Mouse (Mus musculus) megakaryocyte-erythroid progenitor cell, adult 5-6 weeks (primary cell): Measurements from ENCODE around the gene Tet1. TPM values are rescaled to one million over a fixed set of nuclear protein-coding genes. Genes with fewer than 3 reads are reported as not detected.
A peak's percentile ranks its signal among the peaks of the same experiment; 100 is the strongest.
"Not testable (repeated sequence)": the region's sequence is repeated elsewhere in the genome, so short reads cannot be mapped to it uniquely, and the experiment has no call there.

Source experiments
- ATAC-seq: replicated peaks from 2 replicates; pipeline ENCODE4 v1.8.0; 2016; ENCODE audit warnings: mild to moderate bottlenecking, inconsistent platforms; ENCODE audit not compliant: severe bottlenecking, poor library complexity, low FRiP score, low TSS enrichment
- total RNA-seq, 2 experiments: library from RNA; stranded (forward) in 1 of 2; stranded (reverse) in 1 of 2; fragments of 200-1000, 215-1000 nt in 1 of 2; fragments of >200 nt in 1 of 2; fragmentation: Nextera tagmentation in 1 of 2; gene quantifications; 2 replicates each; pipeline ENCODE4 v1.2.3; 2014 to 2017

Tet1 gene
- total RNA-seq (2014; fragmentation: Nextera tagmentation) (15.2 and 15.8 TPM in 2 replicates), total RNA-seq (2017) (5.0 and 11.6 TPM in 2 replicates)

GRCm38 (mm10) chr10:62908896-62909295 lies at the start of gene Tet1:
TSS of gene Tet1 (minus strand) at chr10:62908996.
- not testable (repeated sequence) for ATAC-seq

DNA sequence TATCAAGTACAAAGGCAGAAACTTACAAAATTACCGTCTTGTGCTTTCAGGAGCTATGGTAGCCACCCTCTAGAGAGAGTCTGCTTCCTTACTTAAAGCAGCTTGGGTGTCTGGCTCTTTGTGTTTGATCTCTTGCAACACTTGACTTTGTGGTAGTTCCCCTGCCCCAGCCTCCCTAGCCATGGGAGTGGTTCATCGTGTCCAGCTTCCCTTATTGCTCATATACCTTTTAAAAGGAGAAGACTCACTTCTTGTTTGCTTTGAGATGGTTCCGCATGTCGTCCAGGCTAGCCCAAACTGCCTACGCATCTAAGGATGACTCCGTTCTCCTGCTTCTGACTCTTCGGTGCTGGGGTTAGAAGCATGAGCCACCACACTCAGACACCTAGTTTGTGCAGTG lies 39.8 kb upstream of the Tet1 start:
- no peak for ATAC-seq

DNA sequence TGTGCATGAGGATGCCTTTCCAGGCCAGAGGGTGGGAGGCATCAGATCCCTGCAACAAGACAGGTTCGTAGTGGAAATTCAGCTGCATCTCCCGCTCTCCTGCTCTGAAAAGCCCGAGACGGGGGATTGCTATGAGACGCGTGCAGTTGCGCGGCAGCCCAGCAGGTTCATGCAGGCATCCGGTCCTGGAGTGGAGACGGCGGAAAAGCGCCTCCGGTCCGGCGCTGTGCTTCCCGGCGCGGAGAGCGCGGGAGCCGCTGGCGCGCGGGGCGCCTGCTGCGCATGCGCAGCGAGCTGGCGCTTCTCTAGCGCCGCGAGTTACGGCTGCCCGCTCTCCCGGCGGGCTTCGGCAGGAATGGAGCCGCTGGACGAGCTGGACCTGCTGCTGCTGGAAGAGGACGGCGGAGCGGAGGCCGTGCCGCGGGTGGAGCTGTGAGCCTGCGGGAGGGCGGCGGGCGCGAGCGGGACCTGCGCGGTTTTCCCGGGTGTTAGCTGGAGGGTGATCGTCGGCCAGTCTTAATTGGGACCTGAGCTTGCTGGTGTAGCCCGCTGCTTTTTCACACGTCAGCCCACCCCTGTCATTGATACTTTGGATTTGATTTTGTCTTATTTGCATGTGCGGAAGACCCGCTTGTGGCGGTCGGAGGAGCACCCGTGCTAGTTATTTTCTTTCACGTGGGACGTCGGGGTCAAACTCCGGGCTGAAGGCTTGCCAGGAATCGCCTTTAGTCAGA lies 38.1 kb upstream of the Tet1 start, which contains the start of gene Dna2:
Gene Dna2, plus strand, starts transcription at position 289 of the 734 bp plus-strand sequence.
- peak; percentile 87 for ATAC-seq

DNA sequence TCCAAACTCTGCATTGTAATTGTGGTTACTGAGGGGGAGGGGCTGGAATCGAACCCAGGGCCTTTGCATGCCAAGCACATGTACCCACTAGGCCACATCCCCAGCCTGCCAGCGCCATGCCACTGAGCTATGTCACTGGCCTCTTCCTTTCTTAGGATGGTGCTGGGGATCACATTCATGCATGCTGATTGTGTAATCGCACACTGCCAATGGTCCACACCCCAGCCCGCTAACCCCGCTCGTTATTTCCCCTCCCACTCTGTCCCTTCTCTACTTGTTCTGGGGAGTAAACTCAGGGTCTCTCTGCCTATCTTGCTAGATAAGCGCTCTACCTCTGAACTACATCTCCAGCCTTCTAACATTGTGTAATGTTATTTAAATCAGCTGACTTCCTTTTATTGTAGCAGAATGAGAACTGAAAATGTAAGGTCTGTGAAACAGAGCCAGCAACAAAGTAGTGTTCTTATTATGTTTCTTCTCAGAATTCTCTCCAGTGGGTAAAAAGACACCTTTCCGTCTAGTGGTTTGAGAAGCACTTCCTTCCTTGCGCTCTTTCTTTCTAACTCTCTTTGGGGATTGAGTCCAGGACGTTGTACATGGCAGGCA lies 36.3 kb upstream of the Tet1 start:
- peak; percentile 59; the same call in 1 of the 2 replicates for ATAC-seq

DNA sequence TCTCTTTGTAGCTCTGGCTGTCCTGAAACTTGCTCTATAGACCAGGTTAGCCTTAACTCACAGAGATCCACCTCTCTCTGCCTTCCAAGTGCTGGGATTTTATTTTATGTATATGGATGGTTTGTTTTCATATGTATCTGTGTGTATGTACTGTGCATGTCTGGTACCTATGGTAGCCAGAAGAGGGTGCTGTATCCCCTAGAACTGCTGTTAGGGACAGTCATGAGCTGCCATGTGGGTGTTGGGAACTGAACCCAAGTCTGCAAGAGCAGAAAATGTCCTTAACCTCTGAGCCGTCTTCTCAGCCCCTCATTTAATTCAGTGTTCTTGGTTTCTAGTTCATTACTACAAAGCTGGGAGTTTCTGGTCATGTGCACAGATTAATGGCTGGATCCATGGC lies 23.6 kb upstream of the Tet1 start:
- ATAC-seq, result no peak

DNA sequence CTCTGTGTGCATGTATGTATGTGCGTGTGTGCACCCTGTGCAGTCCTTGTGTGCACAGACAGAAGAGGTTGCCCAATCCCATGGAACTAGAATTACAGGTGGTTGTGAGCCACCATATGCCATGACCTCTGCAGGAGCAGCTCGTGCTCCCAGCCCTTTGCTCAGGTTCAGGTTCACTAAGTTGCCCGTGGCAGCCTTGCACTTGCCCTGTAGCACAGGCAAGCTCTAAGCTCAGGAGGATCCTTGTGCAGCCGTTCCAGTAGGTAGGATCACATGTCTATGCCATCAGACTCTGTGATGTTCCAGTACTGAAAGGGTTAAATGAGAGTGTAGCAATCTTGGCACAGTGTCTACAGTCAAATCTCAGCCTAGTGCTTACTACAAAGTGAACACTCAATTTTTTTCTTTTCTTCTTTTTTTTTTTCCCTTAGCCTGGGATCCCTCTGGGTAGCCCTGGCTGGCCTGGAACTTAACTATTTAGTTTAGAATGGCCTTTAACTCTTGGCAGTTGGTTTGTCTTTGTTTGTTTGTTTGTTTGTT lies 15.4 kb upstream of the Tet1 start:
- no peak for ATAC-seq

DNA sequence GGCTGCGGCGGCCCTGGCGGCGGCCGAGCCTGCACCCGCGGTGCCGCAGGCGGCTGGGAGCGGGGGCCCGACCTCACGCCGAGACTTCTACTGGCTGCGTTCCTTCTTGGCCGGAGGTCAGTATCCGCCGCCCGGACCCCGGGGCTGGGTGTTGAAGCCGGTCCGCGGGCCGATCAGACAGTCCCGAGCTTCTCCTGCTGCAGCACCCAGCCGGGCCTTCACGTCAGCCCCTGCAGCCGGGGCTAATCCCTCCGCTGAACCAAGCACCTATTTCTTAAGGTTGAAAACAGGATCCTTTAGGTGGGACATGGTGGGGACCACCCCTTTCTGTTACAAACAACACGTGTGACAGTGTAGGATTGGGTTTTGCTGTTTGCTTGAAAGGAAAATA lies 12.0 kb upstream of the Tet1 start:
- no peak for ATAC-seq

DNA sequence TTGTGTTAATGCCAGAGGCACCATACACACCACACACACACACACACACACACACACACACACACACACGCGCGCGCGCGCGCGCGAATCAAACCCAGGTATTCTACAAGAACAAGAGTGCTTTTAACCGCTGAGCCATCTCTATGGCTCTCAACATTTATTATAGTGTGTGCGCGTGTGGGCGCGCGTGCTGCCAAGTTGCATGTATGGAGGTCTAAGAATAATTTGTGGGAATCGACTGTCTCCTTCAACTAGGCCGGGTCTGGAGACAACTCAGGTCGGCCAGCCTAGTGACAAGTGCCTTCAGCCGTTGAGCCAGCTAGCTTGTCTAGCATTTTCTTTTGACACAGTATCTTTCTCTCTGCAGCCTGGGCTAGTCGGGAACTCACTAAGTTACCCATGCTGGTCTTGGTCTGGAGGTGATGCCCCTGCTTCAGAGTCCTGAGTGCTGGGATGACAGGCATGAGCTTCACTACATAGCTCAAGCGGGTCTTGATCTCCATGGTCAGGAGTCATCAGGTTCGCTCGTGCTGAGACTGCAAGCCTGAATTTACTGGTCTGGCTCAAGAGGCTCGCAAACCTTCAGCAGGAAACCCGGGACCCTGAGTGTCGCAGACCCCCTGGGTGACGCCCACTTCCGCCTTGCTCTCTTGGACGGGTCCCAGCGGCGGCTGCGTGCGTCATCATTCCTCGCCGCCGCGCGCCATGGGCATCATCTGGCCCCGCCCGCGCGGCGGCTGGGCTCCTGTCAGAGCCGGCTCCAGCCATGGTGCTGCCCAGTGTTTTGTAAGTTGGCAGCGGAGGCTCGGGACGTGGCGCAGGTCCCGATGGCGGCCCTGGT lies 11.3 kb upstream of the Tet1 start, which contains the start of gene Slc25a16:
Gene Slc25a16, plus strand, starts transcription at position 709 of the 841 bp plus-strand sequence.
- peak; percentile 89 for ATAC-seq

DNA sequence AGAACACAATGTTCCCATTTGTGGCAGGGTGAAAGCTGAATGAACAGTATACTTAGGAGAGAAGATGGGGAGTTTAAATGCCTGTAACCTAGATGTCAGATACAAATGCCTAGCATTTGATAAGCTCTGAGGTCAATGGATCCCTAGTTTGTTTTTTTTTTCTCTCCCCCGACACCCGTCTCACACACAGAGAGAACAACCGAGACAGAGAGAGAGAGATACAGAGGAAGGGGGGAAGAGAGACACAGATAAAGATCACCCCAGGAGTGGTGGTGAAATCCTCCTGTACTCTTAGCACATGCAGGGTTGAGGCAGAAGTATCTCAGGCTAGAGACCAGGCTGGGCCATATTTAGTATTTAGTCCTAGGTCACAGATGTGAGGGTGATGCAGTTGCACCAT lies 10.2 kb upstream of the Tet1 start:
- 0 out of 2 replicates have a peak, but pooled peaks have one; percentile 35 for ATAC-seq

- no peak for ATAC-seq
Observed at GRCm38 (mm10) chr10:62911120-62911519, 2.3 kb upstream of the Tet1 start.

GRCm38 (mm10) chr10:62906336-62906735 lies 2.5 kb downstream of the Tet1 start:
- no peak for ATAC-seq

DNA sequence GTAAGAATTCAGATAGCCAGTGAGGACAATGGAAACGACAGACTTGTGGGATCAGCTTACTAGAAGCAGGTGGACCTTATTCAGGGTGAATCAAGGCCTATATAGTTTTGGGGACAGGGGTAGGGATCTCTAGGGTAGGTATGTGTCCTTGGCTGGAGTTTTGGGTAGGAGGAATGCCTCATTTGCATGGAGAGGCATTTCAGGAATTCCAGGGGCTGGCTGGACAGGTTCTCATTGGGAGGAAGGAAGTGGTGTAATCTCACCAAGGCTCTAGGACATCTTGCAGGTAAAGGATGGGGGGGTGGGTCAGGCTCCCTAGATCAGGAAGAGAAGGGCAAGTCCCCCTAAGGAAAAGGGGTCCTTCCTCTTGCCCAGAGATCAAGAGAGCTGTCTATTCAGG lies 6.0 kb downstream of the Tet1 start:
- ATAC-seq, result no peak

GRCm38 (mm10) chr10:62901826-62902225 lies 7.0 kb downstream of the Tet1 start:
- ATAC-seq, result no peak

DNA sequence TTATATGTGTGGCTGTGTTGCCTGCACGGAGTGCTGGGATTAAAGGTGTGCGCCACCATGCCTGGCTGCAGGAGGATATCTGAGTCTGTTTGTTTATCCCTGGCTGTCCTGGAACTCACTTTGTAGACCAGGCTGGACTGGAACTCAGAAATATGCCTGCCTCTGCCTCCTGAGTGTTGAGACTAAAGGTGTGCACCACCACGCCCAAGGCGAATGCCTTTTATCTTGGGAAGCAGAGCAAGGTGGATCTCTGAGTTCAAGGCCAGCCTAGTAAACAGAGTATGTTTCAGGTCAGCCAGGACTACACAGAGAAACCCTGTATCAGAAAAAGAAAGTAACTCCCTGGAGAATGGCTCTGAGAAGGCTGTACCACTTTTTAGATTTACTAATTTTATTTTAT lies 8.7 kb downstream of the Tet1 start:
- ATAC-seq, result no peak

DNA sequence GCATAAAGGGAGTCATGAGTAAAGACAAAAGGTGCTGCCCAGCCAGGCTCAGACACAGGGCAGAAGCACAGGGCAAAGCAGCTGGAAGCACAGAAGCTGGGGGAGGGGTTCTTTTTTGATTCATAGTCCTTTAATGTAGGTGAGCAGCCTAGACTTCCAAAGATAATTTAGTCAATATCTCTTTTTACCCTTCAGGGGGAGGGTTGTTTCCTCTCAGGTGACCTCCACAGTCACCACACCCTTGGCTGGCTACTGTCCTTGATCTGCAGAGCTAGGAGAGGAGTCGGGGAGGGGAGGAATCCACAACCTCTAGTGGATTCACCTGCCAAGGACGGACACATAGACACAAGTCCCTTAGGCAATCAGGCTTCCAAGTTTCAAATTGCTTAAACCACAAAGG lies 10.7 kb downstream of the Tet1 start:
- ATAC-seq, result no peak

GRCm38 (mm10) chr10:62897437-62897836 lies 11.4 kb downstream of the Tet1 start:
- ATAC-seq, result no peak

DNA sequence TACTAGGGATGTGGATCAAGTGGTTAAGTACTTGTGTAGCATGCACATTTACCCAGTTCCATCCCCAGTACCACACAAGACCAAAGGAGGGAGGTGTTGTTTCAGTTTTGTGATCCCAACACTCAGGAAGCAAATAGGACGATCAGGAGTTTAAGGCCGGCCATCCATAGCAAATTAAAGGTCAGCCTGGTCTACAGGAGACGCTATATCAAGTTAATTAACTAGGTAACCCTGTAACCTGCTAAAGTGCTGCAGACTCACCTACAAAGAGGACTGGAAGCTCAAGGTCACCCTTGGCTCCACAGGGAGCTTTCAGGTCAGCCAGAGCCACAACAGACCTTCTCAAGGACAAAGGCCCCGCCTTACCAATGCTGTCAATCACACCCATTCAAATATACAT lies 12.0 kb downstream of the Tet1 start:
- ATAC-seq, result no peak

- no peak for ATAC-seq
Observed at GRCm38 (mm10) chr10:62896035-62896434, 12.8 kb downstream of the Tet1 start.

DNA sequence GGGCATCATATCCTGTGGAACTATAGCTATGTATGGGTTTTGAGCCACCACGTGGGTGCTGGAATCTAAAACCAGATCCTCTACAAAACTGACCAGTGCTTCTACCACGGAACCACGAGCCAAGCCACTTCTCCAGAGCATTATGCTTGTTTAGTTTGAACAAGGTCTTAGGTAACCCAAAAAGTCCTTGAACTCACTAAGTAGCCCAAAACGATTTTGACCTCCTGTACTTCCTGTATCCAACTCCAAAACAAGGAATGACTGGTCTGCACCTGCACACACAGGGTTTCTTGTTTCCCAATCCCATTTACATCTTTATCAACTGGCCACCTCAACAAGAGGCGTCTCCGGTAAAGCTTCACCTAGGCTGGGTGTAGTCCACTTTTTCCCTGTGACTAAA lies 13.4 kb downstream of the Tet1 start:
- ATAC-seq, result no peak

DNA sequence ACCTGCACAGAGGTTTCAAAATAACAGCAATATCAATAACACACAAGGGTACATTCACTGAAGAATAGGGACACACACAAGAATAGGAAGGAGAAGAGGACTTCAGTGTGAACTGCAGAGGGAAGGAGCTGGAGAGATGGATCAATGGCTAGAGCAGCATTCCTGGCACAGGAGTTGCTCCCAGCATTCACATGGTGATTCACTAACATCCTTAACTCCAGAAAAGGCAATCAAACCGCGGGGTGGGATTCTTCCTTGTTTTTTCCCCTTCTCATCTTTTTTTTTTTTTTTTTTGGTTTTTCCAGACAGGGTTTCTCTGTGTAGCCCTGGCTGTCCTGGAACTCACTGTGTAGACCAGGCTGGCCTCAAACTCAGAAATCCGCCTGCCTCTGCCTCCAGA lies 14.3 kb downstream of the Tet1 start:
- ATAC-seq, result no peak
